Mouse (Mus musculus) intestine, embryonic 14.5 days (tissue): Measurements from ENCODE around the gene Msi1. TPM values are rescaled to one million over a fixed set of nuclear protein-coding genes. Genes with fewer than 3 reads are reported as not detected.

Experiments used
- ATAC-seq: fragments of 200-750 bp; cut with Nextera tagmentation; replicated peaks from 2 replicates; pipeline ENCODE4 v1.8.0; 2017; ENCODE audit warnings: low read depth, moderate number of reproducible peaks, moderate TSS enrichment, moderate library complexity; ENCODE audit not compliant: low FRiP score, low TSS enrichment
- DNase-seq: peaks from one replicate; pipeline ENCODE4 v3.0.0-alpha.2; 2018; ENCODE audit warnings: low spot score
- H3K27ac ChIP-seq: fragments of 300-500 bp; sonication (generic); 2 replicates; pipeline ENCODE4 v1.5.1; 2014; ENCODE audit warnings: low read depth, mild to moderate bottlenecking, control low read depth
- H3K27me3 ChIP-seq: fragments of 300-500 bp; sonication (generic); replicated peaks from 2 replicates; pipeline ENCODE4 v1.6.1; 2014; ENCODE audit warnings: low read length, control low read depth; ENCODE audit not compliant: control insufficient read depth, insufficient read depth
- H3K36me3 ChIP-seq: fragments of 300-500 bp; sonication (generic); 2 replicates; pipeline ENCODE4 v1.6.1; 2014; ENCODE audit warnings: low read length, control low read depth; ENCODE audit not compliant: control insufficient read depth, insufficient read depth
- H3K4me1 ChIP-seq: fragments of 300-500 bp; sonication (generic); replicated peaks from 2 replicates; pipeline ENCODE4 v1.6.1; 2014; ENCODE audit warnings: low read length, control low read depth, mixed read lengths; ENCODE audit not compliant: control insufficient read depth, insufficient read depth
- H3K4me2 ChIP-seq: fragments of 300-500 bp; sonication (generic); 2 replicates; pipeline ENCODE4 v1.6.1; 2014; ENCODE audit warnings: low read length
- H3K4me3 ChIP-seq: fragments of 300-500 bp; sonication (generic); 2 replicates; pipeline ENCODE4 v1.5.1; 2014; ENCODE audit warnings: low read depth, low read length, control low read depth, mixed read lengths
- H3K9ac ChIP-seq: fragments of 300-500 bp; sonication (generic); 2 replicates; pipeline ENCODE4 v1.6.1; 2014; ENCODE audit warnings: mild to moderate bottlenecking, low read length
- H3K9me3 ChIP-seq: fragments of 300-500 bp; sonication (generic); 2 replicates; pipeline ENCODE4 v1.6.1; 2016; ENCODE audit warnings: low read length, control low read depth; ENCODE audit not compliant: control insufficient read depth
- WGBS: fragments of 180-500 bp; shearing (Covaris S2); extraction: QIAGEN DNeasy Blood & Tissue Kit; methylation state at CpG from one replicate; pipeline ENCODE4 v1.1.7; 2014; 5-methylcytosine and 5-hydroxymethylcytosine counted together
- polyA plus RNA-seq: library from polyadenylated mRNA; unstranded; fragments of >200 nt; fragmentation: Nextera tagmentation; extraction: Ambion mirVana; gene quantifications from 2 replicates; pipeline ENCODE4 v1.2.1, GENCODE M21; 2014

Gene Msi1
- polyA plus RNA-seq, 1 experiment from 2014 or later = 16.0 TPM

DNA sequence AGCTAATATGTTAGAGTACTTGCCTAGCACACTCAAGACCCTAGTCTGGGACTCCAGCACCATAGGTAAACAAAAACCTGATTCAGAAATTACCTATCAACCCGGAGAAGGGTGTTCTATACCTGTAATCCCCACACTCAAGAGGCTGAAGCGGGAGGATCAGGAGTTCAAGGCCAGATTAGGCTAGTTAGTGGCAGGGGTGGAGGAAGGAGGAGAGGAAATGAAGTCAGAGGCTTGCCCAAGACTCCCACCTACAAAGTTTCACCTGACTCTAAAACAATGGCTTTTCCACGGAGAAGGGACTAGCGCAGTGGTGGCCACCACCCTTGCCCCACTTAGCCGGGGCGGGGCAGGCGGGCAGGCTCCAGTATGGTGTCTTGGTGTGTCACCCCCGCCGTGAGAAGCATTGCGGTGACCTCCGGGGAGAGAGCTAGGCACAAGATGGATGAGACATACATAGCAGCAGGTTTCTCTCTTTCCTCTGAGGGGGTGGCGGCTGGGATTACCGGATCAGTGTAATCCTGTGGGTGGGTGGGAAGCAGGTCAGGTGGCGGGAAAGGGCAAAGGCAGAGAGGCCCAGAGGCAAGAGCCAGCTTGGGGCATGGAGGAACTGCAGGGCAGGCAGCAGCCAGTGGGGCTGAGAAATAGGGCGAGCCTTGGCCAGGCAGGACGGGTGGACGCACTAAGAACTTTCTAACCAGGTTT, 25.8 kb upstream of the Msi1 start:
- no peaks in the 10 kb centered on the region for H3K36me3 ChIP-seq
- H3K27ac ChIP-seq = no peak overlapping the region
- no peaks in the 10 kb centered on the region for H3K9me3 ChIP-seq
- no peak for ATAC-seq
- no peaks in the 10 kb centered on the region for H3K27me3 ChIP-seq
- no peak overlapping the region for H3K4me3 ChIP-seq
- H3K4me1 ChIP-seq = peaks cover 5% of the 10 kb centered on the region; the same call in 1 of the 2 replicates
- H3K4me2 ChIP-seq = peak overlapping the region; percentile 48
- WGBS = 25% methylated on average over 17 of the region's 17 CpGs
- peak; percentile 58 for DNase-seq
- H3K9ac ChIP-seq = no peak overlapping the region

DNA sequence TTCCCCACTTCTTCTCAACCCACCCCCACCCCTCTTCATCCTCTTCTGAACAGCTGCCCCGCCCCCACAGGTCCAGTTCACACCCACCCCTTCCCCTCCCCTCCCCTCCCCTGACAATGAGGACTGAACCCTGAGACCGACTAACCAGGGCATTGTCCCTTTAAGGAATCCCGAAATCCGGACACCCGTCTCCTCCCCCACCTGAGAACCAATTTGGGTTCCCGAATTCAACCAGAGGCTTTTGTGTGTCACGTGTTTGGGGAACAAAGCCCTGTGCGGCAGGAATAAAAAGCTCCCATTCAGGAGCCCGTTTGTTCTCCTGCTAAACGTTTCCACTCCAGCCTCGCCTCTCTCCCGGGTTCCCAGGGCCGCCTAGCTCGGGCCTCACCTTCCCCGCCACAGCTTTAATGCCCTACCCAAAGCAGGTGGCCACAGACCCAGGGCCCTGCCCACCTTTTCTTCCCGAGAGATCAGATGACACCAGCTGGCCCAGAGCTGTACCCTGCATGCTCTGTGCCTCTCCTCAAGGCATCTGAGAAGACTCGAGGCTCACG, 25.1 kb upstream of the Msi1 start:
- WGBS = 5% methylated on average over 17 of the region's 18 CpGs
- Histone ChIP-seq H3K4me1 (peaks cover 5% of the 10 kb centered on the region; the same call in 1 of the 2 replicates), H3K36me3 (no peaks in the 10 kb centered on the region), H3K27me3 (no peaks in the 10 kb centered on the region), H3K9me3 (no peaks in the 10 kb centered on the region), H3K9ac (0 out of 2 replicates have a peak overlapping the region, but pooled peaks have one; percentile 34), H3K4me2 (peak overlapping the region; percentile 48), H3K27ac (0 out of 2 replicates have a peak overlapping the region, but pooled peaks have one; percentile 27), H3K4me3 (peak overlapping the region; percentile 13; the same call in 1 of the 2 replicates)
- ATAC-seq (no peak), DNase-seq (peak; percentile 69)

DNA sequence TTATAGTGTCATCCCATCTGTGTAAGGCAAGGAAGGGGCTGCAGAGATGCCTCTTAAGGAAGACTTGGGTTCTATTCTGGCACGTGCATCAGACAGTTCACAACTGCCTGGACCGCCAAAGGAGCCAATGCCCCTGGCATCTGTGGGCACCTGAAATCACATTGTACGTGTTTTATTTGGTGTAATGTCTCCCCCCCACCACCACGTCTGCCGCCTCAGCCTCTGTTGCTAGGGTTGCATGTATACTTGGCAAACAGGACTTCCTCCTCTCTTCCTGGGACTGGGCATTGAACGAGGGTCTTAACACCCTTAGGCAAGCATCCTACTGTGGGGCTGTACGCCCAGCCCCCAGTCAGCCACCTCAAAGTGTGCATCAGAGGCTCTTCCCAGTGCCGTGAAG, 24.2 kb upstream of the Msi1 start:
- Histone ChIP-seq H3K27ac (no peak overlapping the region), H3K4me2 (no peak overlapping the region), H3K27me3 (no peaks in the 10 kb centered on the region), H3K4me3 (no peak overlapping the region), H3K36me3 (no peaks in the 10 kb centered on the region), H3K9me3 (no peaks in the 10 kb centered on the region), H3K9ac (no peak overlapping the region), H3K4me1 (peaks cover 5% of the 10 kb centered on the region; the same call in 1 of the 2 replicates)
- ATAC-seq (no peak), DNase-seq (no peak)
- 69% methylated on average over 8 of the region's 8 CpGs for WGBS

DNA sequence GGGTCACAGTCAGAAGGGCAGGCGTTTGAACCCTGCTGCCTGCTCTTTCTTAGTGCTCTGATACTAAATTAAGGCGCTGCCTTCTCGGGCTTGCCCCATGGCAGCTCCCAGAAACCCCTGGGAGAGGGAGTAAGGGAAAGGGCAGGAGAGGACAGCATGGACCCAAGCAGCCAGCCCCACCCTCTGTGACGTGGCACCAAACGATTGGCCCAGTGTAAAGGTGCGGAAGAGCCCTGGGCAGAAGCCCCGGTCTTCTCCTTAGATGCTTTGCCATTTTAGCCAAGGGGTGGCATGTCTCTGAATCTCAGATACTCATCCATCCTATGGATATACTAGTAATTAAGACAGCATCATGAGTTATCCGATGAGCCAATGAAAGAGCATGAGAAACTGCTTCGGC, 21.3 kb upstream of the Msi1 start:
- Histone ChIP-seq H3K9ac (no peak overlapping the region), H3K4me1 (peaks cover 5% of the 10 kb centered on the region; the same call in 1 of the 2 replicates), H3K4me3 (no peak overlapping the region), H3K27ac (no peak overlapping the region), H3K36me3 (no peaks in the 10 kb centered on the region), H3K4me2 (0 out of 2 replicates have a peak overlapping the region, but pooled peaks have one; percentile 35), H3K9me3 (no peaks in the 10 kb centered on the region), H3K27me3 (no peaks in the 10 kb centered on the region)
- 28% methylated on average over 9 of the region's 9 CpGs for WGBS
- DNase-seq = no peak
- ATAC-seq = 0 out of 2 replicates have a peak, but pooled peaks have one; percentile 57

DNA sequence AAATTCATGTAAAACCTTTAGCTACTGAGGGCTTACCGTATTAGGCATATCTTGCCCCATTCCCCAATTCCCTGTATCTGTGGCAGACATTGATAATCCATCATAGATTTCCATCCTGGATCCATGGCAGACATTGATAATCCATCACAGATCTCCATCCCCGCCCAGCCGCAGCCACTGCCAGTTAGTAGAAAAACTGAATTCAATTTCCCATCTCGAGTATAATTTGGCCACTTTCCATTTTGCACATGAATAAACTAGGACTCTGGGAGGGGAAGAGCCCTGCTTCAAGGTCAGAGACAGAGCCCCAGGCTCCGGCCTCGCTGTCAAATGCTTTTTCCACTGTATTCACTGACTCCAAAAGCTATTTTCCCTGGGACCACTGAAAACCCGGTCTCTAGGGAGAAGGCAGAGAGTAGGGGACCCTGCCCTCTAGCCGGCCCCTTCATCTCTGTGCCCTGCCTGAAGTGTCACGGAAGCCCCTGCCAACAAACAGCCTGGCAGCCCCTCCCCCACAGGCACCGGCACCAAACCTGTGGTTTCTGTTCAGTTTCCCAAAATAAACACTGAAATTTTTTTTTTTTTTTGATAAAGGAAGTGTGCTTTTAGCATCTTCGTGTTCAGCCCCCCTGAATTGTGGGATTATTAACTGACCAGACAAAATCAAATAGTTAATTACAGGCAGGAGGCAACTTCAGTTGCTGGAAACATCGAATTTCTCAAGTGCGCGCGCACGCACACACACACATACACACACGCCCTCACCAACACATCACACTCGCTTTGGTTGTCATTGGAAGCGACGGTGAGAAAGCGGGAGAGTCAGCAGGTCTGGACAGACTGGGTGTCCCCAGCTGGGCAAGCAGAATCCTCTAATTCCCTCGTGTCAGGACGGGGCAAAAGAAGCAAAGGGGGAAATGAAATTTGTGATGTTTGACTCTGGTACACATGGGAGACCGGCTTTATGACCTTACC, 14.0 kb upstream of the Msi1 start:
- no peaks in the 10 kb centered on the region for H3K4me1 ChIP-seq
- no peak overlapping the region for H3K27ac ChIP-seq
- H3K9ac ChIP-seq = no peak overlapping the region
- H3K36me3 ChIP-seq = no peaks in the 10 kb centered on the region
- ATAC-seq (no peak), DNase-seq (no peak)
- no peaks in the 10 kb centered on the region for H3K9me3 ChIP-seq
- peak overlapping the region; percentile 20; the same call in 1 of the 2 replicates for H3K4me2 ChIP-seq
- H3K27me3 ChIP-seq = no peaks in the 10 kb centered on the region
- 56% methylated on average over 24 of the region's 24 CpGs for WGBS
- no peak overlapping the region for H3K4me3 ChIP-seq

DNA sequence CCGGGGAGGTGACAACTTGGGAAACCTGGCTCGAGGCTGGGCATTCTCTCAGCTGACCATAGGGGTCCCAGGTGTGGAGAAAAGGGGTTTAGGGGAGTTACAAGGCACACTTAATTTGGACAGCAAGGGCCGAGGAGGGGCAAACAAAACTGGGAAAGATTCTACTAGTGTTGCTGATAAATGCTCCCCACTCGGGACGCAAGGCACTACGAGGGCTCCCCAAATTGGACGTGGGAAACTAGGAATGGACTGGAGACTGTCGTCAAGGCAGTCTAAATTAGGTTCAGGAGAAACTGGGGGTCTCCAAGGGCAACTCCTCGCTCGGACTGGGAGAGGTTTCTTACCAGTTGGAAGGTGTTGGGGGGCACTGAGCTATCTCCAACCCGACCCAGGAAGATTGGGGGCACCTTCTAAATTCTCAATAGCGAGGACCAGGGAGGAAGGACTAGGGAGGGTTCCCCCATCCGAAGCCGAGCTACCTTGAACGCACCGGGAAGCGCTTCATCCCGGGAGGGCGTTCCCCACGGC, 504 bp upstream of the Msi1 start:
- ATAC-seq (no peak; the same call in 1 of the 2 replicates), DNase-seq (peak; percentile 65)
- no peak overlapping the region for H3K27ac ChIP-seq
- 3% methylated on average over 18 of the region's 20 CpGs for WGBS
- no peaks in the 10 kb centered on the region for H3K9me3 ChIP-seq
- H3K4me3 ChIP-seq = peak overlapping the region; percentile 83
- peak overlapping the region; percentile 92 for H3K9ac ChIP-seq
- H3K27me3 ChIP-seq = peaks cover 12% of the 10 kb centered on the region
- H3K4me1 ChIP-seq = peaks cover 17% of the 10 kb centered on the region; the same call in 1 of the 2 replicates
- peak overlapping the region; percentile 69 for H3K4me2 ChIP-seq
- H3K36me3 ChIP-seq = peaks cover 11% of the 10 kb centered on the region

DNA sequence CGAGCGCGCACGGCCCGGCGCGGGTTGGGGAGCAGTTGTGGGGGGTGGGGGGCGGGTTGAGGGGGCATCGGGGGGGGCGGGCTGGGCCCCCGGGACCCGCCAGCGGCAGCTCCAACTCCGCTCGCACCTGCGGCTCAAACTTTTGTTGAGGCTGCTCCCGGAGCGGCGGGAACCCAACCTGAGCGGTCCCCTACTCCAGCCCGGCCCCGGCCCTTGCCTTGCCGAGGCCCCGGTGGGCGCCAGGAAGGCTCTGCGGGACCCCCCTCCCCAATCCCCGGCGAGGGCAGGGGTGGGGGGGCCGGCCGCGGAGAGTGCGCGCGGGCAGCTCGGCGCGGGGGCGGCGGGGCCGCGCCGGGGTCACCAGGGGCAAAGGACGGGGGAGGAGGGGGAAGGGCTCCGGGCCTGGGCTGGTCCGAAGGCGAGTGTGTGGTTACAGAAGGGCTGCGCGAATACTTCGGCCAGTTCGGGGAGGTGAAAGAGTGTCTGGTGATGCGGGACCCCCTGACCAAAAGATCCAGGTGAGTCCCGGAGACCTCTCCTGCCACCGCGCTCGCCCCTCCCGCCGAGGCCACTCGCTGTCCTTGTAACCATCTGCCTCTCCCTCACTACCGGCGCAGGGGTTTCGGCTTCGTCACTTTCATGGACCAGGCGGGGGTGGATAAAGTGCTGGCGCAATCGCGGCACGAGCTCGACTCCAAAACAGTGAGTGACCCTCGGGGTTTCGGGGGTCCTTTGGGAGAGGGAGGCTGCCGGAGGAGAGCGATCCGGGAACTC, 975 bp downstream of the Msi1 start:
- Histone ChIP-seq H3K27ac (peak overlapping the region; percentile 73), H3K4me2 (peak overlapping the region; percentile 69), H3K36me3 (peaks cover 19% of the 10 kb centered on the region), H3K9me3 (no peaks in the 10 kb centered on the region), H3K9ac (peak overlapping the region; percentile 92), H3K4me1 (peaks cover 32% of the 10 kb centered on the region), H3K27me3 (peaks cover 12% of the 10 kb centered on the region), H3K4me3 (peak overlapping the region; percentile 83)
- 1% methylated on average over 48 of the region's 73 CpGs for WGBS
- DNase-seq = peak; percentile 71
- 0 out of 2 replicates have a peak, but pooled peaks have one; percentile 32 for ATAC-seq
